Mouse (Mus musculus): ENCODE results near the gene Gfra1. TPM values are rescaled to one million over a fixed set of nuclear protein-coding genes. Genes with fewer than 3 reads are reported as not detected.

Gene Gfra1
- 3.0 and 5.1 TPM in 2 replicates for polyA plus RNA-seq (2016; fragmentation: Nextera tagmentation; extraction: Ambion mirVana)

DNA sequence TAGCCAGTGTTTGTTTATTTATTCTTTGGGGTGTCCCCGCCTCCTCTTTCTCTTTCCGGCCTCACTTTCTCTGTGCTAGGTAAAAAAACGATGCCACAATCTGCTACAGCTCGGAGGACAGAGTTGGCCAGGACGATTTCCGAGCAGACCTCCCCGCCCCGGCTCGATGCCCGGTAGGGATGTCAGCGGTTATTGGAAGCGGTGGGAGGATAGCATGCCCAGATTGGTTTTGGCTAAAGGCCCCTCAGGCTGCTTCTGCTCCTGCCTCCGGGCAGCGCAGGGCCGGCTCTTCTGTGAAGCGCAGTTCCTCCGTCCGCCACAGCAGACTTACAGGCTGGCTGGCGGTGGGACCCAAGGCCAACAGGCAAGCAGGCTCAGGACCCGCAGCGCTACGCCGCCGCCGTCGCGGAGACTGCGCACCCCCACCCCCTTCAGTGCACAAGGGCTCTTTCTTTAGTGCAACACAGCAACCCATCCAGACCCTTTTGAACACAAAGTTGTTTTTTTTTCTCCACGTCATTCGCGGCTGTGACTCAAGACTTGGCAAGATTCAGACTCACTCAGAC, at the start of gene Gfra1:
Gfra1 (minus strand) TSS at position 414 of the 566 bp plus-strand sequence.
- H3K4me3 ChIP-seq, result peak within 1 kb of the TSS; percentile 62
- WGBS, result under 1% methylated on average over 31 of the region's 31 CpGs
- H3K27ac ChIP-seq, result peak within 1 kb of the TSS; percentile 75
- H3K9me3 ChIP-seq (replicated peaks), result no peaks in the 10 kb centered on the region
- H3K4me1 ChIP-seq, result peaks cover 64% of the 10 kb centered on the region
- no peaks in the 10 kb centered on the region for H3K36me3 ChIP-seq
- peaks cover 83% of the 10 kb centered on the region for H3K27me3 ChIP-seq (ENCODE audit: low read depth, poor library complexity, severe bottlenecking)
- DNase-seq (ENCODE audit: low spot score), result peak; percentile 79

- H3K9me3 ChIP-seq (replicated peaks), result no peaks in the 10 kb centered on the region
- H3K4me1 ChIP-seq, result peaks cover 25% of the 10 kb centered on the region
- DNase-seq (ENCODE audit: low spot score), result no peak
- no peaks in the 10 kb centered on the region for H3K36me3 ChIP-seq
- no peak overlapping the region for H3K27ac ChIP-seq
- no peak overlapping the region for H3K4me3 ChIP-seq
- WGBS, result 92% methylated on average over 2 of the region's 2 CpGs
- H3K27me3 ChIP-seq (ENCODE audit: low read depth, poor library complexity, severe bottlenecking), result no peaks in the 10 kb centered on the region
Observed at GRCm38 (mm10) chr19:58500049-58500448, 44.3 kb upstream of the Gfra1 start.

DNA sequence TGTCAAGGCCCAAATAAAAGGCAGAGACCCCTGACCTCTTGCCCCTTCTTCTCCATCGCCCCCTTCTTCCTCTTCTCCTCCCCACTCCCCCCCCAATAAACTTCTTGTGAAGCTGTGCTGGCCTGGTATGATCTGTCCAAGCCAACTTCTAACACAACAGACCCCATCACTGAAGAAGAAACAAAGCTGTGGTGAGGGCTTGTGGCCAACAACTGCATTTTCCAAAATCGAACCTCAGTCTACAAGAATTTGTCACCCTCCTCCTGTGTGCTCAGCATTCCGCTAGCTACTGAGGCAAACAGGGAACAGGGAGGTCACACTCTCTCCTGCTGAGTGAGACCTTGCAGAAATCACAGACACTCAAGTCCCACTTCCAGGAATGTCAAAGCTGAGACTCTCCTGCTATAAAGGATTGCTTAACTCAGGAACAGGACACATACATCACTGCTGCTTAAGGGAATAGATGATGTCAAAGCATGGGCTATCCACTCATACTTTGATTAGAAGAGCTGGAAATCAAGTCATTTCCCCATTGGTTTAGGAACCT, 43.8 kb upstream of the Gfra1 start:
- no peak overlapping the region for H3K27ac ChIP-seq
- no peaks in the 10 kb centered on the region for H3K9me3 ChIP-seq (replicated peaks)
- H3K4me3 ChIP-seq, result no peak overlapping the region
- H3K27me3 ChIP-seq (ENCODE audit: low read depth, poor library complexity, severe bottlenecking), result no peaks in the 10 kb centered on the region
- H3K4me1 ChIP-seq, result peaks cover 22% of the 10 kb centered on the region
- no peak for DNase-seq (ENCODE audit: low spot score)
- H3K36me3 ChIP-seq, result no peaks in the 10 kb centered on the region
- 82% methylated on average over 3 of the region's 3 CpGs for WGBS

- Histone ChIP-seq H3K4me1 (peaks cover 3% of the 10 kb centered on the region; the same call in 1 of the 2 replicates), H3K36me3 (no peaks in the 10 kb centered on the region), H3K27ac (no peak overlapping the region), H3K9me3 (replicated peaks) (no peaks in the 10 kb centered on the region), H3K27me3 (ENCODE audit: low read depth, poor library complexity, severe bottlenecking) (no peaks in the 10 kb centered on the region), H3K4me3 (no peak overlapping the region)
- no peak for DNase-seq (ENCODE audit: low spot score)
- 80% methylated on average over 3 of the region's 3 CpGs for WGBS
Observed at GRCm38 (mm10) chr19:58497106-58497505, 41.4 kb upstream of the Gfra1 start.

DNA sequence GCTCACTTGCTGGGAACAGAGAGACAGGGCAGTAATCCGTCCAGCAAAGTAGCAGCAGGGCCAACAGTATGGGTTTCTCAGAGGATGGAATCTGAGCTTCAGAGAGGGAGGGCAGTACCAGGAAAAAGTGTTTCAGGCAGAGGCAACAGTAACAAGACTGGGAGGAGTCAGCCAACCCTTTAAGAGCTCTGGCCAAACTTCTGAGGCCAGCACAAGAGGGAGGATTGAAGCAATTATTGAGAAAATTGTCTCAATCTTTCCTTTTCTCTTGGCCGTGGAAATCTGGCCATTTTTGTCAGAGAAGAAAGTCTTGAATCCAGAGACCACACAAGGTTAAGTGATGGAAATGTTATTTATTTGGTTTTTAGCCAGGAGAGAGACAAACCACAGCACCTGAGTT, 31.0 kb upstream of the Gfra1 start:
- Histone ChIP-seq H3K27me3 (ENCODE audit: low read depth, poor library complexity, severe bottlenecking) (no peaks in the 10 kb centered on the region), H3K36me3 (no peaks in the 10 kb centered on the region), H3K9me3 (replicated peaks) (no peaks in the 10 kb centered on the region; the same call in 1 of the 2 replicates), H3K4me3 (no peak overlapping the region), H3K4me1 (peaks cover 18% of the 10 kb centered on the region), H3K27ac (no peak overlapping the region)
- DNase-seq (ENCODE audit: low spot score), result no peak
- WGBS, result 52% methylated on average over 2 of the region's 2 CpGs

DNA sequence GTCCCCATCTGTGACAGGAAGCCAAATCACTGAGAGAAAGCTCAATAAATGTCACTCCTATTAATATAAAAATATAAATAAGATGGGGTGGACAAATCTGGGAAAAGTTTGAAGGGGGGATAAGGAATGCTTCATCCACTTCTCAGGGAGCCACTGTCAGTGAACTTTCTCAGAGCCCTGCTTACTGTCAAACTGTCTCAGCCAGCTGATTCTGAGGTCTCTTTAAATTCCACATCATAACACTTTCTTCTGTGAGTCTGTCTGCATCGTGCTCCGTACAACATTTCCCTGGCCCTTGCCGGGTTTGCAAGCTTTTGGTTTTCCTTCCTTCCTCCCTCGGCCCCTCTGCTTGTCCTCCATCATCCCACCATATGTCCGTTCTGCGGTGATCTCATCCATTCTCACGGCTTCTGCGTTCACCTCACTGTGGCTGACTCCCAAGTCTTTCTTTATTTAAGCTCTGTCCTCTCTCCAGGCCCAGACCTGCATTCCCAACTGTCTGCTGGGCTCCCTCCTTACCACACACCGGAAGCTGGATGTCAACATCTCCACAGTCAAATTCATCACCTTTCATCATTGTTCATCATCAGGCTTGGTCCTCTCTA, 26.8 kb upstream of the Gfra1 start:
- no peak overlapping the region for H3K4me3 ChIP-seq
- no peaks in the 10 kb centered on the region for H3K36me3 ChIP-seq
- no peaks in the 10 kb centered on the region for H3K9me3 ChIP-seq (replicated peaks)
- 83% methylated on average over 9 of the region's 9 CpGs for WGBS
- no peak overlapping the region for H3K27ac ChIP-seq
- peaks cover 14% of the 10 kb centered on the region; the same call in 1 of the 2 replicates for H3K4me1 ChIP-seq
- no peak for DNase-seq (ENCODE audit: low spot score)
- no peaks in the 10 kb centered on the region for H3K27me3 ChIP-seq (ENCODE audit: low read depth, poor library complexity, severe bottlenecking)

DNA sequence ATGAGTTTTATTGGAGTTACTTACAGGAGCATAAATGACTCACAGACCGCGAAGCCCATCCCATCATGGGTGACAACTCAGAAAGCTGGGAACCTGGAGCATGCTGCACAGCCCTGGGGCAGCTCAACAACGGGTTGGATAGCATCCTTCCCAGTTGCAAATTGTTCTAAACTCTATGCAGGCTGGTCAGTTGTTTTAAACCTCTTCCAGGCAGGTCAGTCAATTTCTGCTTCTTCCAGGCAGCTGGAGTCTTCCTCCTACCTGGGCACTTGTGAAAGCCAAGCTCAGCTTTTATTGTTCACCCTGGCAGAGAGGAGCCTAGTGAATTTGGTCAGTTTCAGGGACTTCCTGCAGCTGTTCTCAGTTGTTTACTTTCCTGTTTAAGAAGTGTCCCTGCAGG, 18.5 kb upstream of the Gfra1 start:
- whole genome bisulfite sequencing, result 94% methylated on average over 3 of the region's 3 CpGs
- no peak for DNase-seq (ENCODE audit: low spot score)
- Histone ChIP-seq H3K27me3 (ENCODE audit: low read depth, poor library complexity, severe bottlenecking) (0 out of 2 replicates have a peak, but pooled peaks cover 3% of the 10 kb centered on the region), H3K36me3 (no peaks in the 10 kb centered on the region), H3K9me3 (replicated peaks) (no peaks in the 10 kb centered on the region), H3K4me1 (no peaks in the 10 kb centered on the region), H3K4me3 (no peak overlapping the region), H3K27ac (no peak overlapping the region)

DNA sequence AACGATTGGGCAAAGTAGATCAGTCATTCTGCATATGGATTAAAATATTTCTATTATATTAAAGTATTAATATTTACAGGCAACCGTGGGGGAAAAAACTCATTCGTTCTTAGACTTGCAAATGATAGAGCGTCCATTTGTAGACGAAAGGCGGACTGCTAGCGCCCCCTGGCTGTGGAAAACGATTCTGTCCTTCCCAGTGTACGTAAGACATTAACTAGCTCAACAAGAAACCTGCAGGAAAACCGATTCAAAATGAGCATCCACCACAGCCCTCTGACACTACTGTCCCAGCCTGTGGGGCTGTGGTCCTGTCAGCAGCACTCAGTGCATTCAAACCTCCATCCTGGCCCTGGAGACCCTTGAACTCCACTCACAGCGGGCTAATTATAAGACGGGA, 13.7 kb upstream of the Gfra1 start:
- Histone ChIP-seq H3K27me3 (ENCODE audit: low read depth, poor library complexity, severe bottlenecking) (0 out of 2 replicates have a peak, but pooled peaks cover 3% of the 10 kb centered on the region), H3K4me3 (no peak overlapping the region), H3K27ac (no peak overlapping the region), H3K9me3 (replicated peaks) (no peaks in the 10 kb centered on the region), H3K4me1 (peaks cover 16% of the 10 kb centered on the region), H3K36me3 (no peaks in the 10 kb centered on the region)
- DNase-seq (ENCODE audit: low spot score), result peak; percentile 92
- WGBS, result 19% methylated on average over 12 of the region's 12 CpGs

DNA sequence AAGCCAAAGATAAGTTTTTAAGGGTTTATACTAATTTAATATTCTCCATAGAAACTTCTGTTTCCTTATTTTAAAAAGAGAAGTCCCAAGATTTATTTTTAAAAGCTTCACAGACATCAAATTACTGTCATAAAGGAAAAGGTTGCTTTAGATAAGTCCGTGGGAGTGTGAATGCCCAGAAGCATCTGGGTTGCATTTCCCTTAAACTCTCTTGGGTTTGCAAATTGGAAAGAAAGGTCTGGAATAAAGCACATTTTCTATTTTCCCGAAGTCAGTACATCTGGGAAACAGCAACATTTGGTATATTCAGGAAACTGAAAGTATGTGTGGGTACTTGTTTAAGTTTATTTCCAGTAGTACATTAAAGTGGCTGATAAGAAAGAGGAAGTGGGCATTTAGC, 12.6 kb upstream of the Gfra1 start:
- Histone ChIP-seq H3K9me3 (replicated peaks) (no peaks in the 10 kb centered on the region), H3K4me3 (no peak overlapping the region), H3K27me3 (ENCODE audit: low read depth, poor library complexity, severe bottlenecking) (0 out of 2 replicates have a peak, but pooled peaks cover 3% of the 10 kb centered on the region), H3K27ac (no peak overlapping the region), H3K36me3 (no peaks in the 10 kb centered on the region), H3K4me1 (peaks cover 16% of the 10 kb centered on the region)
- no peak for DNase-seq (ENCODE audit: low spot score)
- 44% methylated on average over 2 of the region's 2 CpGs for WGBS

- WGBS, result 56% methylated on average over 3 of the region's 3 CpGs
- Histone ChIP-seq H3K4me1 (peaks cover 12% of the 10 kb centered on the region), H3K4me3 (no peak overlapping the region), H3K36me3 (no peaks in the 10 kb centered on the region), H3K27me3 (ENCODE audit: low read depth, poor library complexity, severe bottlenecking) (peaks cover 7% of the 10 kb centered on the region; the same call in 1 of the 2 replicates), H3K9me3 (replicated peaks) (no peaks in the 10 kb centered on the region), H3K27ac (no peak overlapping the region)
- DNase-seq (ENCODE audit: low spot score), result no peak
Observed at GRCm38 (mm10) chr19:58463755-58464154, 8.0 kb upstream of the Gfra1 start.

GRCm38 (mm10) chr19:58460361-58461022, 4.8 kb upstream of the Gfra1 start:
- Histone ChIP-seq H3K4me3 (no peak overlapping the region), H3K36me3 (no peaks in the 10 kb centered on the region), H3K4me1 (peaks cover 14% of the 10 kb centered on the region), H3K9me3 (replicated peaks) (no peaks in the 10 kb centered on the region), H3K27ac (no peak overlapping the region), H3K27me3 (ENCODE audit: low read depth, poor library complexity, severe bottlenecking) (peaks cover 34% of the 10 kb centered on the region)
- 72% methylated on average over 13 of the region's 13 CpGs for WGBS
- DNase-seq (ENCODE audit: low spot score), result no peak

- H3K4me3 ChIP-seq, result peak overlapping the region; percentile 62; the same call in 1 of the 2 replicates
- no peak overlapping the region for H3K27ac ChIP-seq
- peaks cover 73% of the 10 kb centered on the region for H3K27me3 ChIP-seq (ENCODE audit: low read depth, poor library complexity, severe bottlenecking)
- no peaks in the 10 kb centered on the region for H3K36me3 ChIP-seq
- no peaks in the 10 kb centered on the region for H3K9me3 ChIP-seq (replicated peaks)
- peaks cover 54% of the 10 kb centered on the region for H3K4me1 ChIP-seq
- peak; percentile 53 for DNase-seq (ENCODE audit: low spot score)
- 9% methylated on average over 16 of the region's 16 CpGs for WGBS
Observed at GRCm38 (mm10) chr19:58456491-58457061, 867 bp upstream of the Gfra1 start.
